Mouse (Mus musculus): ENCODE data around the gene Mrps24.

Mrps24 gene

DNA sequence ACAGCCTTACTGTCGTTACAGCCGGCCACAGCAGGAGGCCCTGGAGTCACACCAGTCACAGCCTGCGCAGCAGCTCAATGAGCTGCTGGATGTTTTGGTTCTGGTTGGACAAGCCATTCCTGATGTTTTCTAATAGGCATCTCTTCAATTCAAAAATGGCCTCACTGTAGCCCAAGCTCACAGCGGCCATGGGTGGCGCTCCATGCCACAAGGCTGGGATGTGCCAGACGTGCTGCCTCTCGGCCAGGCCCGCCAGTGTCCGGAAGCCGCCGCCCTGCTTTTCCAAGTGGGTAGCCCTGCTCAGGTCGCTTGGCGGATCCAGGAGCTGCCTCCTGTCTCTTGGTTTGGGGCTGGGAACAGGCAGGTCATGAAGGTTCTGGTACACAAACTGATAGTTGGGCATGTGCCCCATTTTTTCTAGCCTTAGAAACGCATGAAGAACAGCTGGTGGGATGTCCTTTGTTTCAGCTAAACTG is at the start of gene Mrps24:
Gene Mrps24, minus strand, starts transcription at position 51 of the 476 bp plus-strand sequence.
- DNase-seq (ENCODE audit: extremely low spot score, low spot score), result no peak

DNA sequence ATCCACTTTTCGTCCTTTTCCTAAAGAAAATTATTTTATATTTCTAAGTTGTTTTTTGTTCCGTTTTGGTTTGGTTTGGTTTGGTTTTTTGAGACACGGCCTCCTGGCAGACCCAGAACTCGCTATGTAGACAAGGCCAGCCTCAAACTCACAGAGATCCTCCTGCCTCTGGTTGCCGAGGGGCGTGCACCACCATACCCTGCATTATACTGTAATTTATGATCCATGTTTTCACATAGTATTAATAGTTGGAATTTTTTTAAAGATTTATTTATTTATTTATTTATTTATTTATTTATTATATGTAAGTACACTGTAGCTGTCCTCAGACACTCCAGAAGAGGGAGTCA is 47.1 kb upstream of the Mrps24 start:
- DNase-seq (ENCODE audit: extremely low spot score, low spot score), result peak; percentile 20

DNA sequence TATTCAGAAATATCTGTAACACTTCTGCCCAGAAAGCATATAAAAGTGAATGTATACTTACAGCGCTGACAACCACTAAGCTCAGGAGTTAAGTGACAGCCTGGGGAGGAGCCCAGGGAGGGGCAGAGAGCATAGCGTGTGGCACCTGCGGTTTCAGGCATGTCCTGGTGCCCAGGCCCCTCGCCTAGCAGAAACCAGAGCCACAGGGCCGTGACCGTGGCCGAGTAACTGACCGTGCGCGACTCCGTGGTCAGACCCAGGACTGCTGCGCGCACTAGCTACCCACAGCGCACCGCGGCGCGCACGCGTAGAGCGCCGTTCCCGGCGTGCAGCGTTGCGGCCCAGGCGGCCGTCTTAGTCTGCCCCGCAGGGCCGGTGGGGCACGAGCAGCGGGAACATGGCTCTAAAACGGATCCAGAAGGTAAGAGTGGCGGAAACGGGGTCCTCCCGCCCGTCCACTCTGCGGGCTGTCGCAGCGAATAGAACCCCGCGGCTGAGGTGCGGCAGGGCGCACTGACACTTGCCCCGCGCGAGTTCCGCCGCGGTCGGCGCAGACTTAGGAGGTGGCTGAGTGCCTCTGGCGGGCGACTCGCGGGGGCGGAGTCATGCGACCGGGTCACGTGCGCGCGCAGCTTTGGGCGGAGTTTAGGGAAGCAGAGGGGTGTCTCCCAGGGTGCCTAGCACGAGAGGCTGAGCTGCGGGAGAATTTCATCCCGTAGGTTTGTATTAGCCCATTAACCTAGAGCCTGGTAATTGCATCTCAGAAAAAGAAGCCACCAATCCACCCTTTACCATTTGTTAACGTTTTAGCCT is 46.5 kb upstream of the Mrps24 start, which contains the start of gene Urgcp:
Gene Urgcp, minus strand, starts transcription at position 557 of the 813 bp plus-strand sequence.
- DNase-seq (ENCODE audit: extremely low spot score, low spot score), result peak; percentile 99

DNA sequence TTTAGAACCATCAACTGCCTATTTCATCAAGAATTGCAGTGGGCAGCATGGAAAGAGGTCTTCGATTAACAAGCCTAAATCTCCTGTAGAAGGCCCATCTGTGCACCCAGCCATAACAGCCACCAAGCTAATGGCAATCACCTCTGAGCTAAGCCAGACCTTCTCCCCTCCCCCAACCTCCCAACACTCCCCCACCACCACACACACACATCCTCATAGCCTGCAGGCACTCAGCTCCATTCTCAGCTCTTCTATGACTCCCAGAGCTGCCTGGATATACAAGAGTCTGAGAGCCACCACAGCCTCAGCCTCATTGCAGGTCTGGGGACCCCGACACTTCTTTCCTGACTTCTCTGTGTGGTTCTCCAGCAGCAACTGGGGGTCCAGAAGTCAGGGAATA is 38.3 kb upstream of the Mrps24 start:
- no peak for DNase-seq (ENCODE audit: extremely low spot score, low spot score)

DNA sequence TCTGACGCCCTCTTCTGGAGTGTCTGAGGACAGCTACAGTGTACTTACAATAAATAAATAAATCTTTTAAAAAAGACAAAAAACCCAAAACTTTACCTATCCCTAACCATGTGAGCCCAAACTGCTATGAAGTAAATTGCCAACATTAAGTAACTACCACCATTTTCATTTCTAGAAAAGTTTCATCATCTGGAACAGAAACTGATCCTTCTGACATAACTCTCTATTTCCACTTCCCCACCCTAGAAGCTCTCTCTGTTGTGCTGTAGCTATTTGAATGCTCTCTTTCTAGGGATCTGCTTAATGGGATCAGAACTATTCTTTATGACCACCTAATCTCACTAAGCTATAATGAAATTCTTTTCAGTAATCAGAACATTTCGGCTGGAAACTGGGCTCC is 29.5 kb upstream of the Mrps24 start:
- no peak for DNase-seq (ENCODE audit: extremely low spot score, low spot score)

DNA sequence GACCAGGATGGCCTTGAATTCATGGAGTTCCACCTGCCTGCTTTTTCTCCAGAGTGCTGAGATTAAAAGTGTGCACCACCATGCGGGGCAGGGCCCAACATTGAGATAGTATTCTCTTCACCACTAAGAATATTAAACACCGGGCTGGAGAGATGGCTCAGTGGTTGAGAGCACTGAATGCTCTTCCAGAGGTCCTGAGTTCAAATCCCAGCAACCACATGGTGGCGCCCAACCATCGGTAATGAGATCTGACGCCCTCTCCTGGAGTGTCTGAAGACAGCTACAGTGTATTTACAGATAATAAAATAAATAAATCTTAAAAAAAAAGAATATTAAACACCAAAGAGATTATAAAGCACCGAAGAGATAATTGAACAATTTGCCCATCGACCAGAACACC is 26.6 kb upstream of the Mrps24 start:
- DNase-seq (ENCODE audit: extremely low spot score, low spot score), result no peak

DNA sequence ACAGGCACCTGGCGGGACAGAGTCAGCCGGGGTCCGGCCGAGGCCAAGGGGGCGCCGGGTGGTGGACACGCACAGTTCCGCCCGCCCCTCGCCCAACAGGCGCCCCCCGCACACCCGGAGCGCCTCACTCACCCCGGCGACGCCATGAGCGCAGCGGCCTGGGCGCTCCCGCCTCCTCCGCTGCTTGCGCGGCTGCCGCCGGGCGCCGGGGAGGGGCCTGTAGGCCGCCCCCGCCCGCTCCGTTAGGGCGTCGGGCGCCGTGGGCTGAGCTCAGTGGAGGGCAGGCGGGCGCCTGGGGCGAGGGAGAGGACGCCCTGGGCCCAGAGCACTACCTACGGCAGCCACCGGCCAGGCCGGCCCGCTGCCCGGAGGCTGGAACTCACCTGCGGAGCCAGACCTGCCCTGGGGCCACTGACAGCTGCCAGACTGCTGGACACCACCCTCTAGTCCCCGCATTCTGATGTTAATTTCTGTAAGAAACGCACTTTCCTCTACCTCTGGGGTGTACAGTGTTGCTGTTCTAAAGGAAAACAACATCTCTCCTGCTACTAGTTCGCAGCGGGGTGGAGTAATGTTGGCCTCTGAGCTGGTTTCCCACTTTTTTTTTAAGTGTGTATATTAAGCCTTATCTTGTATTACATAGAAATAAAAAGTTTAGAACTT is 25.6 kb upstream of the Mrps24 start:
- peak; percentile 69 for DNase-seq (ENCODE audit: extremely low spot score, low spot score)

DNA sequence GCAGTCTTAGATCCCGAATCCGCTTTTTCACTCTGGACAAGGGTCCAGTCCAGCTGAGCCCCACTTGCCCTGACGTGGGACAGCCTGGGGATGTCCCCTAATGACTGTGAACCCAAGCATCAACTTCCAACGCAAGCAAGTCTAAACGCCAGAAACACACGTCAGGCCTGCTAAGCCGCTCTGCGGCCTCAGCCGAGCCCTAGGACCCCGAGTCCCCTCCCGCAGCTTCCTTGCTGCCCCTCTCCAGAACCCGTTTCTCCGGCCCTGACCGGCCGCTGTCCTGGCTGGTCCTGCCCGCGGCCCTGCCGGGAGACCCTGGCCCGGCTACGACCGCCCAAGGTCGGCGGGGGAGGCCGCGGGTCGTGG is 25.1 kb upstream of the Mrps24 start:
- peak; percentile 68 for DNase-seq (ENCODE audit: extremely low spot score, low spot score)

DNA sequence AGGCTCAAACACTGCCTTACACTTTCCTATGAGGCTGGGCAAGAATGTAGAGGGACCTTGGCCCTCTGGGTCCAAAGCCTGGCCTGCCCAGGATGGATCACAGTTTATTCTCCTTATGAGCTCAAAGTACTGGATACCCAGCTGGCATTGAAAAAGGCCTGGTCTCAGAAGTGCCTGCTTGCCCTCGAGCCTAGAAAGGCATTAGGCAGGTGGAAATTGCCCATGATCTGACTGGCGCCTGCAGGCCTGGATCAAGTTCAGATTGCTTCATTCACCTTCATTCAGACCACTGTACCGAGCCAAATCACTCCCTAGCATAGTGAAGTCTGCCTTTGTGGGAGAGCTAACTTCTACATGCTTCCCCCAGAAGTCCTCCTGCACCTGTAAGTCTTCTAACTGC is 24.4 kb upstream of the Mrps24 start:
- no peak for DNase-seq (ENCODE audit: extremely low spot score, low spot score)

DNA sequence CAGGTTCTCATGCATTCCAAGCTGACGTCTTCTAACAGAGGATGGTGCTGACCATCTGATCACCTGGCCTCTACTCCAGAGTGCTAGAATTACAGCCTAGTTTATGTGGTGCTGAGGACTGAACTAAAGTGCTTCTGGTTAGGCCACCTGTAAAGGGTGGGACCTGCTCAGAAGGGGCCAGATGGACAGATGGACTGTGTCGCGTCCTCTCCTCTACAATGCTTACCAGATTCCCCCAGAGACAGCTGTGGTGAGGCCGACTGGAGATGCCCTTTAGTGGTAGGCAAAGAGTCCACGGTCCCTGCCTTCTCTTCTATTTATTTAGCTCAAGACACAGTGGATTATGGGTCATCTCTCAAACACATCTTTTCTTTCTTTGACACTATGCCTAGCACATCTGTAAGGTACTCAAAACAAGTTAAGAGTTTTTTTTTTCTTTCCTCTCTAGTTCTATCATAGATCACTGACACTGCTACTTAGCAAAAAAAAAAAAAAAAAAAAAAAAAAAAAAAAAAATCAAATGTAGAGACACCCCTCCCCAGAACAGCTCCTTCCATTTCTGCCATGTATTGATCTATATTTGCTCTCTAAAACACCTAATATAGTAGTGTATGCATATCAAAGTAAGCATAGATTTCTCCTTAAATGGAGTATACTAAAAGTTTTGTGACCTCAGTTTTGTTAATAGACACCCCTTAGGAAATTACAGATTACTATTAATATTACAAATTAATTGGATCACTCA is 23.6 kb upstream of the Mrps24 start:
- no peak for DNase-seq (ENCODE audit: extremely low spot score, low spot score)

DNA sequence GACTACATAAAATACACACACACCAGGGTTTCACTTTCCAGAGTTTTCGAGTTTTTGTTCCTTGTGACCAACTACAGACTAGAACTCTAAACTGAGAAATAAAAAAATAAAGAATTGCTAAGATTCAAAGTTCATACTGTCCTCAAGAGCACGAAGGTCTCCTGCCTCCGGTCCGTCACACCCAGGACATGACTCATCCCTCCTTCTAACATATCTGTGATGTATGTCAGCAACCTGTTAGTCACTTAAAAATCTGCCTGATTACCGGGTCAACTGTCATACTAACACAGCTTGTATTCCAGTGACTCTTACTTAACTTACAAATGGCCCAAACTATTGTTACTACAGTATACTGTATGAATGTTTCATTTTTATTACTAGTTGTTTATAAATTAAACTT is 21.7 kb upstream of the Mrps24 start:
- DNase-seq (ENCODE audit: extremely low spot score, low spot score), result no peak

DNA sequence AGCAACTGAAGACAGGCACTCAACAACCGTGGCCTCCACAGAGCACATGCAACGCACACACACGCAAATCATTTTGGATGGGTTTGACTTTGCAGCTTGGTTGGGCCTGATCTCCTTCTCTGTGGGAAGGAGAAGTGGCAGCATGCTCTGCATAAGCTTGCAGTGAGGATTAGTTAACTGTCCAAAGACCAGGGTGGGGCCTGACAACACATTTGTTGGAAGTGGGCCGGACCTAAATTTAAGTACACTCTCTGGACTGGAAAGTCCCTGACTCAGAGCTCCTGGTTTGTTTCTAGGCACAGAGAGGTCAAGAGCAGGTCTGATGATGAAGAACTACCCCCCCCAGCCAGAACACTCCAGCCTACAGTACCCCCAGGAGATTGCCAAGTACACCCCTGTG is 18.8 kb upstream of the Mrps24 start:
- no peak for DNase-seq (ENCODE audit: extremely low spot score, low spot score)

DNA sequence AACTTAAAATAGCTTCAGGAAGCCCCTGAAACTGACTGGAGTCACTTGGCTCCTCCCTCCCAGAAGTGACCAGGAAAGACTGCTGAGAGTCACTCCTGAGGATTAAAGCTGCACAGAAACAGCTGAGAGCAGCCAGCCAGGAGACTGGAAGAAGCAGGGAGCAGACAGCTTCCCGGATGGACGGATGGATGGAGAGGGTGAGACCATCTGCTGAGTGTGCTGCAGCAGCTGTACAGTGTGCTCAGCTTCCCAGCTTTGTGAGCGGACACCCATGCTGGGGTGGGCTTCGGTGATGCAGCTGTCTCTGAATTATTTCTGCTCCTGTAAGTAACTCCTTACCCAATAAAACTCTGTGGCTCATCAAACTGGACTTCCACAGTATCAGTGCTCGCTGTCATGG is 16.9 kb upstream of the Mrps24 start:
- DNase-seq (ENCODE audit: extremely low spot score, low spot score), result no peak

DNA sequence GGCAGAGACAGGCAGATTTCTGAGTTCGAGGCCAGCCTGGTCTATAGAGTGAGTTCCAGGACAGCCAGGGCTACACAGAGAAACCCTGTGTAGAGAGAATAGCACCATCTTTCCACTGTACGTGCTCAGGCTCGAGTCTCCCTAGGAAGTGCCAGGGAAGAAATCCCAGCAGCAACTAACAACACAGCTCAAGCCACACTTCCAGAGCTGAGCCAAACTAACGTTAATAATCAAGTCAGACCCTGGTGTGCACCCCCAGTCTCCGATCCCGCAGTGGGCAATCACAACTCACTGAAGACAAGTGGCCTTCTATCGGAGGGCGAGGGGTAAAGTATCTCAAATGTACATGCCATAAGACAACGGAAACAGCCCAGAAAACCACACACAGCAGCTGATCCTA is 14.1 kb upstream of the Mrps24 start:
- DNase-seq (ENCODE audit: extremely low spot score, low spot score), result no peak

DNA sequence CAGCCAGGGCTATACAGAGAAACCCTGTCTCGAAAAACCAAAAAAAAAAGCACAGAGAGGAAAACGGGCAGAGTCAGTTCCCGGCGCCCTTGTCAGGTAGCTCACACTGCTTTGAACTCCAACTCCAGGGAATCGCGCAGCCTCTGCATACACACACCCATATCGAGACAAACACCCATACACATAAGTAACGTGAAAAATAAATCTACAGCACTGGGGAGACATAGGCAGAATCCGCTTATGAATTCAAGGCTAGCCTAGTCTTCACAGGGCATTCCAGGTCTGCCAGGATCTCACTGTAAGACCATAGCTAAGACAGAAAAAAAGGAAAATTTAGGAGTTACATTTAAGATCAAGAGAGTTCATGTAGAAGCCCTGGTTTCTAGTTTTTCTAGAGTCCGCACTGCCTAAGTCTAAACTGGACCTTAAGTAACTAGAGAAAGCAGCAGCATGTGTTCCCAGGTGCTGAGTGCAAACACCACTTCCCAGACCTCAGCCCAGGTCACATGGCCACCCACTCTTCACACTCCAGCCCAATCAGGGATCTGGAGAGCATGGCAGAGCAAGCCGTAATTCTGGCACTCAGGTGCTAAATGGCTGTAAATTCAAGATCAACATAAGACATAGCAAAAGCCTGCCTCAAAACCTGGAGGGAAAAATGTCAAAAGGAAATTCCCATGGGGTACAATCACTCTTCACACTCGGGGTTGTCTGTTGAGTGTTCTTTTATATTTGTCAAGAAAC is 3.3 kb upstream of the Mrps24 start:
- no peak for DNase-seq (ENCODE audit: extremely low spot score, low spot score)

DNA sequence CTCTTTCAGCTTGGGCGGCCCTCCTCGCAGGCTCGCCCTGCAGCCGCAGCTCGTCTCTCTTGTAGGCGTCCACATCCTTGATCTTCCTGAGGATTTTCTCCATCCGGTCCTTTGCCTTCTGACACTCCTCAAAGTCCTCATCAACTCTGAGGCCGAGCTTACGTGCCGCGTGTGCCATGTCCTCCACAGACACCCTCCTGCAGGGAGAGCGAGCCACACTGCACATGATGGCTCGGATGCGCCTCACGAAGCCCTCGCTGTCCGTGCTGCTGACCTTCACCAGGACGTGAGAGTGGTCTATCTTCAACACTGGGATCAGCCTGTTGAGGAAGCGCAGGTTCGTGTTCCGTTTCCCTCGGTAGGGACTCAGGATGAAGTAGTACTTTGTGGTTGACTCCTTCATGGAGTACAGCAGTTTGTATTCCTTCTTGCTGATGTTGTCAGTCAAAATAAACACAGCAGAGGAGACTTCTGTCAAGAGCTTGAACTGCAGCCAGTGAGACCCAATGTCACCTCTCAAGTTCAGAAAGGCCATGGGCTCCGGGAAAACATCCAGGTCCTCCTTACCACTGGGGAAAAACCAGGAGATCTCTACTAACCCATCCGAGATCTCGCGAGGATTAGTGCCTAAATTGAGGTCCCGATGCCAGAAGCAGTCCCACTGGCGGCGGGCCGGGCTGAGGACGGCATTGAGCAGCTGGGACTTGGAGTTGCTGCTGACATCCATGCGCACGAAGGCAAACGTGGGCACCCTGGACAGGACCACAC is 1.6 kb upstream of the Mrps24 start:
- no peak for DNase-seq (ENCODE audit: extremely low spot score, low spot score)

DNA sequence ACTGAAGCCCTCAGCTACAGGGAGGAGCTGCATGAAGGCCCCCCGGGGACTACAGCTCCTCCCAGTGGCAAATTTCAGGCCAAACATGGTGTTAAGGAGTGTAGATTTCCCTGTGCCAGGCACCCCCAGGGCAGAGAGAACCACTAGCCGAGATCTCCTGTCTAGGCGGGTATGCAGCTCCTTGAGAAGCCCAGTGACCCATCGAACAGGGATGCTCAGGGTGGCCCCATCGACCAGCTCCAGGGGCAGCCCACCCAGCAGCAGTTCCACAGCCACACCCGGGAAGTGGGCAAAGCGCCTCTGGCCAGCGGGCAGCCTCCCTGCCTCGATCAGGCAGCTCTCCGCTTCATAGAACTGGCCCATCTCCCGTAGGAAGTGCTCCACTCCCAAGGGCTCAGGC is 766 bp upstream of the Mrps24 start:
- no peak for DNase-seq (ENCODE audit: extremely low spot score, low spot score)

DNA sequence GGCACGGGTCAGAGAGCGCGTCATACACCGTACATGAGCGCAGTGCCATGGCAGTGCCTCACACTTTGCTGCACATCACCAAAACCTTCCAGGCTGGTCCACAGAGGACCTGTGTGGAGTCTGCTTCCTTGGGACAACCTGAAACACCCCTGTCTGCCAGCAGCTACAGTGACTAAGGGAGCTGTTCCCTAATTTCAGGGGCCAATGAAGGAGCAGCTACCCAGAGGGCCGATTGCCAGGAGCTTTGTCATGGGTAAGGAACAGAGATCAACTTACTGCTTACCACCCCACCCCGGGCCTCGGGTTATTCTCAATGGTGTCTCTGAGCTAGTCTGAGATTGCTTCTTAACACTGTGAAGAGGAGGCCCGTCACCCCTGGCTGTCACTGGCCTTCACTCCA is 301 bp downstream of the Mrps24 start:
- DNase-seq (ENCODE audit: extremely low spot score, low spot score), result no peak

DNA sequence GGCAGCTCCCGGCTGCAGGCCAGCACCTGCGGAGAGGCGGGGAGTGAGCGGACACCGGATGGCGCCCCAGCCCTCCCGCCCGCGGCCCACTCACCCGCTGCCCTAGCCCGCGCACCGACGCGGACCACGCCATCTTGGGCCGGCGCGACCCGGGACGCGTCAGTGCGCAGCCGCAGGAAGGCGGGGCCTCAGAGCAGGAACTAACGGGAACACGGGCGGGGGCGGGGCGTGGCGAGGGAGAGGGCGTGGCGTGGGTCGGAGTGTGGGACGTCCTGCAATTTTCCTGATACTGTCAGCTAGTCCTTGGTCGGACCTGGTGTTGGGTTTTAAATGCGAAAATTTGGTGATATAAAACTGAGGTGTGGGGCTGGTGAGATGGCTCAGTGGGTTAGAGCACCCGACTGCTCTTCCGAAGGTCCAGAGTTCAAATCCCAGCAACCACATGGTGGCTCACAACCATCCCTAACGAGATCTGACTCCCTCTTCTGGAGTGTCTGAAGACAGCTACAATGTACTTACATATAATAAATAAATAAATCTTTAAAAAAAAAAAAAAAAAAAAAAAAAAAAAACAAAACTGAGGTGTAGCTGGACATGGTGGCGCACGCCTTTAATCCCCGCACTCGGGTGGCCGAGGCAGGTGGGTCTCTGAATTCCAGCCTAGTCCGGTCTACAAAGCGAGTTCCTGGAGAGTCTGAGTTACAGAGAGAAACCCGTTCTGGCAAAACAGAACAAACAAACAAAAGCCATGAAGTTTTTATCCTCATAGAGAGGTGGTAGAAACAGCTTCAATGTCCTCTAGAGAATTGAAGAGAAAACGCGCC is 7.7 kb downstream of the Mrps24 start:
- DNase-seq (ENCODE audit: extremely low spot score, low spot score), result peak; percentile 96

Data from neural tube, embryonic 10.5 days (tissue).